Mouse (Mus musculus): ENCODE data around the gene Bsn. TPM values are rescaled to one million over a fixed set of nuclear protein-coding genes. Genes with fewer than 3 reads are reported as not detected.

The Bsn gene
- polyA plus RNA-seq, 1 experiment: 70.0 TPM

DNA sequence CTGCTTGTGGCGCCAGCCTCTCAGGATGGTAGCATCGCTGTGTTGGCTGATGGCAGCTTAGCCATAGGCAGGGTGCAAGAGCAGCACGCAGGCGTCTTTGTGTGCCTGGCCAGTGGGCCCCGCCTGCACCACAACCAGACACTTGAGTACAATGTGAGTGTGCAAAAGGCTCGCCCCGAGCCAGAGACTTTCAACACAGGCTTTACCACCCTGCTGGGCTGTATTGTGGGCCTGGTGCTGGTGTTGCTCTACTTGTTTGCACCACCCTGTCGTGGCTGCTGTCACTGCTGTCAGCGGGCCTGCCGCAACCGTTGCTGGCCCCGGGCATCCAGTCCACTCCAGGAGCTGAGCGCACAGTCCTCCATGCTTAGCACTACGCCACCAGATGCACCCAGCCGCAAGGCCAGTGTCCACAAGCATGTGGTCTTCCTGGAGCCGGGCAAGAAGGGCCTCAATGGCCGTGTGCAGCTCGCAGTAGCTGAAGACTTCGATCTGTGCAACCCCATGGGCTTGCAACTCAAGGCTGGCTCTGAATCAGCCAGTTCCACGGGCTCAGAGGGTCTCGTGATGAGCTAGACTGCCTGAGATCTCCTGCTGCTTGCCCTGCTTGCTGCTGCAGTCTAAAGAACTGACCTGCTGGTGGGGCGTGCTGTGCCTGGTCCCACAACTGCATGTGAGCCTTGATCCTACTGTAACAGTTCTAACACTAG lies 135.7 kb downstream of the Bsn start:
- no peak for TF ChIP-seq POLR2A (IDR thresholded peaks at IDR 0.05; ENCODE audit: borderline replicate concordance, insufficient read depth, low read length)
- no peak for TF ChIP-seq CTCF (IDR thresholded peaks at IDR 0.05; ENCODE audit: borderline replicate concordance, insufficient read depth, low read depth, low read length)
- H3K4me1 ChIP-seq (ENCODE audit: control insufficient read depth, insufficient read depth, low read length): peaks cover 7% of the 10 kb centered on the region; the same call in 1 of the 2 replicates
- WGBS: 80% methylated on average over 22 of the region's 22 CpGs
- DNase-seq: peak in 1 of 2 experiments; percentile 36
- H3K27ac ChIP-seq (ENCODE audit: insufficient read depth, low read length): no peak overlapping the region
- H3K4me3 ChIP-seq (replicated peaks; ENCODE audit: insufficient read depth, low read depth, low read length): no peak overlapping the region
- no peaks in the 10 kb centered on the region for H3K27me3 ChIP-seq (ENCODE audit: control insufficient read depth, insufficient read depth, low read length)

DNA sequence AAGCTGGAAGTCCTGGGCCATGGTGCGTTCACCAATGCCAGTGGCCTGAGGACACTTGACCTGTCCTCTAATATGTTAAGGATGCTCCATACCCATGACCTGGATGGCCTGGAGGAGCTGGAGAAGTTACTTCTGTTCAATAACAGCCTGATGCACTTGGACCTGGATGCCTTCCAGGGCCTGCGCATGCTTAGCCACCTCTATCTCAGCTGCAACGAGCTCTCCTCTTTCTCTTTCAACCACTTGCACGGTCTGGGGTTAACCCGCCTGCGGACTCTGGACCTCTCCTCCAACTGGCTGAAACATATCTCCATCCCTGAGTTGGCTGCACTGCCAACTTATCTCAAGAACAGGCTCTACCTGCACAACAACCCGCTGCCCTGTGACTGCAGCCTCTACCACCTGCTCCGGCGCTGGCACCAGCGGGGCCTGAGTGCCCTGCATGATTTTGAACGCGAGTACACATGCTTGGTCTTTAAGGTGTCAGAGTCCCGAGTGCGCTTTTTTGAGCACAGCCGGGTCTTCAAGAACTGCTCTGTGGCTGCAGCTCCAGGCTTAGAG lies 136.4 kb downstream of the Bsn start:
- peak; percentile 23 to 44 for DNase-seq
- H3K27ac ChIP-seq (ENCODE audit: insufficient read depth, low read length): no peak overlapping the region
- no peak overlapping the region for H3K4me3 ChIP-seq (replicated peaks; ENCODE audit: insufficient read depth, low read depth, low read length)
- 78% methylated on average over 15 of the region's 15 CpGs for whole genome bisulfite sequencing
- H3K27me3 ChIP-seq (ENCODE audit: control insufficient read depth, insufficient read depth, low read length): no peaks in the 10 kb centered on the region
- TF ChIP-seq POLR2A (IDR thresholded peaks at IDR 0.05; ENCODE audit: borderline replicate concordance, insufficient read depth, low read length) (no peak), CTCF (IDR thresholded peaks at IDR 0.05; ENCODE audit: borderline replicate concordance, insufficient read depth, low read depth, low read length) (0 out of 2 replicates have a peak, but pooled peaks have one; percentile 11)
- H3K4me1 ChIP-seq (ENCODE audit: control insufficient read depth, insufficient read depth, low read length): peaks cover 7% of the 10 kb centered on the region; the same call in 1 of the 2 replicates

DNA sequence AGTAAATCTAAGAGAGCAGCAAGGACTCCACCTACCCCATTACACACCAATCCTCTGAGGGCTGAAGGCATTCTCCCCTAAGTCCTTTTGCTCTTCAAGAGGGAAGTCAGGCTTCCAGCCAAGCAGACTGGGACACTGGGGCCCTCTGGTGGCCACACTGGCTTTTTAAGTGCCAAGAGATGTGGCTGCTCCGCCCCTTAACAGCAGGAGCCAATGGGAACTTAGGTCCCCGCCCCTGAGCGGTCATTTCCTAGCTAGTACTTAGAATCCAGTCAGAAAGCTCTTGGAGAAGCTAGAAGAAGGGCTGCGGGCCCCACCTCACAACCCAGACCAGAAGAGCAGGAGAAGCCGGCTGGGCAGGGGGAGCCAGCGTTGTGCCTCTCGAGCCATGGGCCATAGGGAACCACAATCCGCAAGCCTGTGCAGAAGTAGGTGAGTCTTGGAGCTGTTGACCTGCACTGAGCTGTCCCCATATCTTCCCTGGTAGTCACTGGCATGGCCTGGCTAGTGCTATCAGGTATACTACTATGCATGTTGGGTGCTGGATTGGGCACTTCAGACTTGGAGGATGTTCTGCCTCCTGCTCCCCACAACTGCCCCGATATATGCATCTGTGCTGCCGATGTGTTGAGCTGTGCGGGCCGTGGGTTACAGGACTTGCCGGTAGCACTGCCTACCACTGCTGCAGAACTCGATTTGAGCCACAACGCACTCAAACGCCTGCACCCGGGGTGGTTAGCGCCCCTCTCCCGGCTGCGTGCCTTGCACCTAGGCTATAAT lies 137.1 kb downstream of the Bsn start, which contains the start of gene Amigo3:
Gene Amigo3 (plus strand): TSS at position 275 of the 780 bp plus-strand sequence.
- Histone ChIP-seq H3K27me3 (ENCODE audit: control insufficient read depth, insufficient read depth, low read length) (no peaks in the 10 kb centered on the region), H3K4me3 (replicated peaks; ENCODE audit: insufficient read depth, low read depth, low read length) (no peak within 1 kb of the TSS), H3K27ac (ENCODE audit: insufficient read depth, low read length) (no peak within 1 kb of the TSS), H3K4me1 (ENCODE audit: control insufficient read depth, insufficient read depth, low read length) (peaks cover 7% of the 10 kb centered on the region; the same call in 1 of the 2 replicates)
- TF ChIP-seq POLR2A (IDR thresholded peaks at IDR 0.05; ENCODE audit: borderline replicate concordance, insufficient read depth, low read length) (no peak), CTCF (IDR thresholded peaks at IDR 0.05; ENCODE audit: borderline replicate concordance, insufficient read depth, low read depth, low read length) (peak; percentile 90)
- 58% methylated on average over 20 of the region's 20 CpGs for WGBS
- DNase-seq: peak; percentile 92 to 96

- Histone ChIP-seq H3K27ac (ENCODE audit: insufficient read depth, low read length) (no peak overlapping the region), H3K4me1 (ENCODE audit: control insufficient read depth, insufficient read depth, low read length) (peaks cover 7% of the 10 kb centered on the region; the same call in 1 of the 2 replicates), H3K4me3 (replicated peaks; ENCODE audit: insufficient read depth, low read depth, low read length) (no peak overlapping the region), H3K27me3 (ENCODE audit: control insufficient read depth, insufficient read depth, low read length) (no peaks in the 10 kb centered on the region)
- 59% methylated on average over 7 of the region's 7 CpGs for WGBS
- peak; percentile 25 to 38 for DNase-seq
- TF ChIP-seq CTCF (IDR thresholded peaks at IDR 0.05; ENCODE audit: borderline replicate concordance, insufficient read depth, low read depth, low read length): no peak
- TF ChIP-seq POLR2A (IDR thresholded peaks at IDR 0.05; ENCODE audit: borderline replicate concordance, insufficient read depth, low read length): no peak
Observed at GRCm38 (mm10) chr9:108052411-108052810, 137.8 kb downstream of the Bsn start.

- no peak overlapping the region for H3K4me3 ChIP-seq (replicated peaks; ENCODE audit: insufficient read depth, low read depth, low read length)
- no peaks in the 10 kb centered on the region for H3K27me3 ChIP-seq (ENCODE audit: control insufficient read depth, insufficient read depth, low read length)
- TF ChIP-seq CTCF (IDR thresholded peaks at IDR 0.05; ENCODE audit: borderline replicate concordance, insufficient read depth, low read depth, low read length) (no peak), POLR2A (IDR thresholded peaks at IDR 0.05; ENCODE audit: borderline replicate concordance, insufficient read depth, low read length) (no peak)
- 75% methylated on average over 4 of the region's 4 CpGs for WGBS
- H3K27ac ChIP-seq (ENCODE audit: insufficient read depth, low read length): no peak overlapping the region
- DNase-seq: peak in 1 of 2 experiments; percentile 12
- H3K4me1 ChIP-seq (ENCODE audit: control insufficient read depth, insufficient read depth, low read length): peaks cover 7% of the 10 kb centered on the region; the same call in 1 of the 2 replicates
Observed at GRCm38 (mm10) chr9:108051931-108052220, 138.3 kb downstream of the Bsn start.

DNA sequence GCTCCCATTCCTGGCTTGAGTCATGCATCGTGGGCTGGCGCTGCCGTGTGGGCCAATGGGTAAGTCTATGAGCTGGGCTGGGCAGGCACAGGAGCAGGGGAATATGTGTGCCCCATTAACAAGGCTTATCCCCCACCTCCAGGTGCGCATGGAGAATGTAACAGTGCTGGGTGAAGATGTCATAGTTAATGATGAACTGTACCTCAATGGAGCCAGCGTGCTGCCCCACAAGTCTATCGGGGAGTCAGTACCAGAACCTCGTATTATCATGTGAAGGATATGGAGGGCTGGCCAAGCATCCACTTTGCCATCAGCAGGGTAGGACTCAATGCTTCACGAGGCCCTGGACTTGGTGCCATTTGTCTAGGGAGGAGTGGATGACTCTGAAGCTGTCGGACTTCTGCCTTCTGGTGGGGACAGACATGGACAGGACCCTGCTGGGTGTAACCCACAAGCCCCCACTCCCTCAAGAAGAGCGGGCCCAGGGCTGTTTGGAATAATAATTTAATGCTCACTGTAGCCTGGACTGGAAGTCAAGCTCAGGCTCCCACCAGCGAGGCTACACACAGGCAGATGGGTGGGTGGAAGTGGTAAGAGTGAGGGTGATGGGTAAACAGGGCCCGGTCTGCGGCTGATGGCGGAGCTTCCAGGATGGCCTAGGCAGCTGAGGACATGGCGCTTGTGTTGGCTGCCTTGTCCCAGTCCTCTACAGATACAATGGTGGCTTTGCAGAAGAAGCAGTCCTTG lies 138.8 kb downstream of the Bsn start:
- Histone ChIP-seq H3K4me1 (ENCODE audit: control insufficient read depth, insufficient read depth, low read length) (peaks cover 7% of the 10 kb centered on the region; the same call in 1 of the 2 replicates), H3K27ac (ENCODE audit: insufficient read depth, low read length) (no peak overlapping the region), H3K4me3 (replicated peaks; ENCODE audit: insufficient read depth, low read depth, low read length) (no peak overlapping the region), H3K27me3 (ENCODE audit: control insufficient read depth, insufficient read depth, low read length) (no peaks in the 10 kb centered on the region)
- TF ChIP-seq POLR2A (IDR thresholded peaks at IDR 0.05; ENCODE audit: borderline replicate concordance, insufficient read depth, low read length): peak; percentile 8; the same call in 1 of the 2 replicates
- no peak for TF ChIP-seq CTCF (IDR thresholded peaks at IDR 0.05; ENCODE audit: borderline replicate concordance, insufficient read depth, low read depth, low read length)
- WGBS: 89% methylated on average over 15 of the region's 15 CpGs
- peak; percentile 18 to 26 for DNase-seq
